Mouse (Mus musculus) T-helper 17 cell (primary cell): Measurements from ENCODE around the gene Mras.

Source experiments
- in situ Hi-C, 2 experiments: fragments of 300-600 bp; cut with MboI, MseI; formaldehyde crosslinking; loops; 1 replicate in 1 of 2; 2 replicates in 1 of 2; pipeline ENCODE4 v1.15.1; 2025; ENCODE audit warnings: high pct_unique_total_duplicates in 2 of 2

The Mras gene

GRCm38 (mm10) chr9:99437031-99437764, at the start of gene Mras:
Mras (minus strand) TSS chr9:99437381.
- in situ Hi-C loops: loop anchor here in 1 of 2 experiments (25.0 kb wide), 1 partner anchor 800 kb away; no protein-coding TSS in a partner anchor

DNA sequence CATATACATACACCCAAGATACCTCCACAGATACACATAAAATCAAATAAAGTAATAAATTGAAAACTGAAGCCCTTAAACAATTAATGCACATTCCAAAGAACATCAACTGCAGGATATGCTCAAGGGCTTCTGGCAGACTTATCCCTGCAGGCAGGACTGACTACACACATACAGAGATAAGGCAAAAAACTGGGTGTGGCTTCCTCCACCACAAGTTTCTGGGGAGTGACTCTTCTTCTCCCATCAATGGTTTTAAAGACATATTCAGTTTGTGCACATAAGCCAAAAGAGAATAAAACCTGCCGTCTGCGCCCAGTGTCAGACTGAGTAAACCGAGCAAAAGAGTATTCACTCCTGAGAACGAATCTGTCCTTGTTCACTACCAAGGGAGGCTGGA, 48.0 kb upstream of the Mras start:
- in situ Hi-C loops: no loop called here

GRCm38 (mm10) chr9:99484632-99485031, 47.5 kb upstream of the Mras start:
- in situ Hi-C loops: no loop called here

- in situ Hi-C loops: no loop called here
Measured at GRCm38 (mm10) chr9:99483191-99483590, 46.0 kb upstream of the Mras start.

DNA sequence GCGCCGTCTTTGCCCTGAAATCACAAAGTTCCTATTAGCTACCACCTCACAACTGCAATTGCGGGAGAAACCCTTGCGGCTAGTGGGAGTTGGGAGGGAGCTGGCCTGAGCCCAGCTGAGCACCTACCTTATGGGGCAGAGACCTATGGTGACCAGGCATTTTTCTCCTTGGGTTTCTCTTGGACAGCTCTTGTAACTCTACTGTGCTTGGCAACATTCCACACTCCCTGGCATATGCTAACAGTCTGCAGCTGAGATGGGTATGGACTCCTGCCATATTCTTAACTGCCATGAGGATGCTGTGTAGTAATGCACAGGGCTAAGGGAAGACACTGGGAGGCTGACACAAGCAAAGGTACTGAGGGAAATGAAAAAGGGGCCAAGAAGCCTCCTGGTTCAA, 43.6 kb upstream of the Mras start:
- in situ Hi-C loops: no loop called here

- in situ Hi-C loops: loop anchor here in 1 of 2 experiments (10.0 kb wide), 1 partner anchor 1626 kb away; no protein-coding TSS in a partner anchor
Measured at GRCm38 (mm10) chr9:99479181-99479711, 42.1 kb upstream of the Mras start.

- in situ Hi-C loops: loop anchor here in 1 of 2 experiments (5.0 to 10.0 kb wide), 2 partner anchors 106 to 1633 kb away; partner anchors contain the start of gene Dbr1
Measured at GRCm38 (mm10) chr9:99471334-99471733, 34.2 kb upstream of the Mras start.

- in situ Hi-C loops: loop anchor here in 1 of 2 experiments (5.0 to 10.0 kb wide), 2 partner anchors 107 to 1634 kb away; partner anchors contain the start of gene Dbr1
Measured at GRCm38 (mm10) chr9:99470347-99471092, 33.3 kb upstream of the Mras start.

DNA sequence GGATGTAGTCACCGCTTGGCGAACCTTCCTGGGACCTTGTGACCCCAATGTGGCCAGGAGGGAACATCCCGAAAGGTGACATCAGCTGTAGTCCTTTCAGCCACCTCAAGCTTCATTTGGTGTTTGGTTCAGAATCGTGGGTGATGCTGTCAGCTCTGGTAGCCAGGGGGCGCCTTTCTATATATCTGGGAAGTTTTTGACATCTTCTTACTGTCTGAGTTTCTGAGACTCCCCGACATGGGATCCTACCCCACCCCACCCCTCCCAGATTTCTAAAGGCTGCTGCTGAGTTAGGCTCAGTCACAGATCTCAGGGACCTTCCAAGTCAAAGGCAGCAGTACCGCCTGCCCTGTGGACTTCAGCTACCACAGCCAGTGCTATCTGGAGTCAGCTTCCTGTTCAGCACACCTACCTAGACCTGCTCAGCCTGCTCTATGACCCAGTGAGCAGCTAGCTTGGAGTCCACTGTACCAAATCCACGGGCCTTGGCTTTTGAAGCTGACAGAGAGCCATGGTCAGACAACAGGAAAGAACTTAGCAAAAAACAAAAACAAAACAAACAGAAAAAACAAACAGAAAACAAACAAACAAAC, 32.6 kb upstream of the Mras start:
- in situ Hi-C loops: loop anchor here in 1 of 2 experiments (5.0 to 10.0 kb wide), 2 partner anchors 108 to 1635 kb away; partner anchors contain the start of gene Dbr1

GRCm38 (mm10) chr9:99468572-99468971, 31.4 kb upstream of the Mras start:
- in situ Hi-C loops: no loop called here

DNA sequence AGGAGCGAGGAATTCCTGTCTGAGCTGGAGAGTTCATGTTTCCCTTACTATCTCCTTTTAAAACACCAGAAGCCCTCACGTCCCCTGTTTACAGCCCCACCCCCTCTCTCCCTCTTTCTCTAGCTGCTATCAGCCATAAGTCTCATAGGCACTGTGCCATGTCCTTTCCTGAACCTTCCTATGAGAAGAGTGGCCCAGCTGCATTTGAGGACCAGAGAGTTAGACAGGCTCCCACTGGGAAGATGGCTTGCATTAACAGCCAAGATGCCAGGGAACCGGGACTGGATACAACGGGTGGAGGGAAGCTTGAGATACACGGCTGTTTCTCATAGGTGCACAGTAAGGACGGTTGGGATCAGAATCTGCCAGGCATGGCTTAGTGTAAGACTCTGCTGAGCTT, 27.7 kb upstream of the Mras start:
- in situ Hi-C loops: loop anchor here in 1 of 2 experiments (5.0 kb wide), 2 partner anchors 117 to 192 kb away; no protein-coding TSS in a partner anchor

DNA sequence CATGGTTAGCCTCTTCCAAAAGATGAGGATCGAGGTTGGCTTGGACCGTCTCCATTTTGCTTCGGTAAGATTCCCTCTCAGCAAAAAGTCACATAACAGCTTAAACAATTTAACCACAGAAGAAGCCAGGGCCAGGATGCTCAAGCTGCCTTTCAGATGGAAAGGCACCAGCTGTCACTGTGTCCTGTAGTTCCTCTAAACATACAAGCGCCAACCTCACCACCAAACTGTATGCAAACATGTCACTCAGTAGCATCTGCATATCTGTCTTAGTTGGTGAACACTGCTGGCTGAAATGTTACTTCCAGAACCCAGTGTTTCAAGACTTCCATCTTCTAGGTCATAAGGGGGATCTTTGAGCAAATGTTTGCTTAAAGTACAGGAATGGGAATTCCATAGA, 22.5 kb upstream of the Mras start:
- in situ Hi-C loops: loop anchor here (5.0 kb wide), 3 partner anchors 123 to 203 kb away; no protein-coding TSS in a partner anchor

GRCm38 (mm10) chr9:99458529-99459208, 21.5 kb upstream of the Mras start:
- in situ Hi-C loops: loop anchor here in 1 of 2 experiments (5.0 kb wide), 1 partner anchor 204 kb away; no protein-coding TSS in a partner anchor

DNA sequence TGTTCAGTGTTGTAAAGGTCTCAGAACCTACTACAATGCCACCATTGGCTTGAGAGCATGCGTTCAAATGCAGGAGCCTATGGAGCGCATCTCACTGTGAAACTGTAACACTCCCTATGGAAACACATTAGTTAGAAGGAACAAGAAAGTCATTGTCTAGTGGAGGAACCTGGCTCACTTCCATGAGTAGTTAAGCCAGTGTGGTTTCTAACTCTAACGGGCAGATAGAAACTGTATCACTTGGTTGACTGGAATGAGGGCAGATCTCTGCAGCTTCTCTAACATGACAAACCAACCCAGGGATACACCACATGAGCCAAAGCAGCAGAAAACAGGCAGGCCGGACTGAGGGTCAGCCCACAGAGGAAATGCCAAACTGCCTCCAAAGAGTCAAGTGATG, 17.0 kb upstream of the Mras start:
- in situ Hi-C loops: no loop called here

DNA sequence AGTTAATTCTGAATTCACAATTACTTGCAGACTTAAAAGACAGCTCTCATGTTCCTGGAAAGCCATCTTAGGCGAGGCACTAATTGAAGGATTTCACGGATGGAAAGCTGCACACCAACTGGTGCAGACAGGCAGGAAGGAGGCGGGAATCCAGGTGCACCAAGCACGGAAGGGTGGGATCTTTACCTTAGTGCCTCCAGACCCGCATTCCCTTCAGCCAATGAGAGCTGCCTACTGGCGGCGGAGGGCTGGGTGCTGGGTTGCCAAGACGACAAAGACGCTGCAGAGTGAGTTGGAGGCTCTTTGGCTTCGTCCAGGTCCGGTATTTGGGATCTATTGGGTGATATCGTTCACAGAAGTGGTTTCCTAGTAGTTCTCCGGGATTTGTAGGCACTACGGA, 14.0 kb upstream of the Mras start, which contains the start of gene Nme9:
Gene Nme9 (plus strand): TSS at position 315 of the 400 bp plus-strand sequence.
- in situ Hi-C loops: no loop called here

- in situ Hi-C loops: loop anchor here in 1 of 2 experiments (25.0 kb wide), 1 partner anchor 813 kb away; no protein-coding TSS in a partner anchor
Measured at GRCm38 (mm10) chr9:99449886-99450647, 12.9 kb upstream of the Mras start.

DNA sequence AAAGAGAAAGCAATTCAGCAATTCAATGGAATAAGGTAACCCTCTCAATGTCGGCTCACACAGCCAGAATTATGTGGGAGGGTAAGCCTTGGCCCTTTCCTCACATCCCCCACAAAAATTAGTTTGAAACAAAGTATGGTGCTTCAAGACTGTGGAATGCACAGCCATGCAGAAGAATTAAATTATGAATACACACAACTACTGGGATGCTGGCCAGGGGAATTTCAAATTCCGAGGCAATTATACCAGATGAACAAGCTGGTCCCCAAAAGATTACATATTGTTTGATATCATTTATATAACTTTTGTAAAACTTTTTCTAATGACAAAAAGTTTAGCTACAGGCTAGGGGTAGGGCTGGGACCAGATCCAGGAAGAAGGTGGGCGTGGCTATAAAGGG, 10.1 kb upstream of the Mras start:
- in situ Hi-C loops: loop anchor here in 1 of 2 experiments (25.0 kb wide), 1 partner anchor 810 kb away; no protein-coding TSS in a partner anchor

- in situ Hi-C loops: loop anchor here in 1 of 2 experiments (25.0 kb wide), 1 partner anchor 809 kb away; no protein-coding TSS in a partner anchor
Measured at GRCm38 (mm10) chr9:99446259-99446658, 9.1 kb upstream of the Mras start.

DNA sequence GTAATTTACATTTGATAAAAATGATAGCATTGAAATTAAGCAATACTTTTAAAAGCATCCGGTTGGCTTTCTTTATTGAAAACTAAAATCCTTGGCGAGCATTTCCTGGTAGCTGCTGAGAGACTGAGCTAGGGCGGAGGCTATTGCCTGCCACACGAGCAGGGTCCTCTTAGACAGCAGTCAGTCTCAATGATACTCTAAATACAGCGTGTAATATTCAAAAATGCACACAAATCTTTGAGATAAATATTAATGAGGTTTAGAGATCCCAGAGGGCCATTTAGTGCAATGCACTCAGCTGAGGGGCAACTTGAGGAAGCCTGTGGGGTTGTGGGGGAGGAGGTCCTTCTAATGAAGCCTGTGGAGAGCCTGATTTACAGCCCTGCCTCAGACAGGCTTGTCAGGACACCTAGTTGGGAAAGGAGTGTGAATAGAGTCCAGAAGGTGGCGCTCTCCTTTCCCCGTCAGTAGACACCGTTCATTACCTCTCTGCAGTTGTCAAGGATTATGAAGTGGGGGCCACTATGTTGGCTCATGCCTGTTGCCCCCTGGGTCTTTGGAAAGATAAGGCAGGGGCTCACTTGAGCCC, 7.5 kb upstream of the Mras start:
- in situ Hi-C loops: loop anchor here in 1 of 2 experiments (25.0 kb wide), 1 partner anchor 807 kb away; no protein-coding TSS in a partner anchor
